Mouse (Mus musculus) CD4-positive, CD25-positive, alpha-beta regulatory T cell, adult 2 months (primary cell): ENCODE results near the gene Bri3.

Source experiments
- DNase-seq: peaks from one replicate; pipeline ENCODE4 v3.0.0-alpha.2; 2012; ENCODE audit warnings: low read depth, low spot score

Gene Bri3

DNA sequence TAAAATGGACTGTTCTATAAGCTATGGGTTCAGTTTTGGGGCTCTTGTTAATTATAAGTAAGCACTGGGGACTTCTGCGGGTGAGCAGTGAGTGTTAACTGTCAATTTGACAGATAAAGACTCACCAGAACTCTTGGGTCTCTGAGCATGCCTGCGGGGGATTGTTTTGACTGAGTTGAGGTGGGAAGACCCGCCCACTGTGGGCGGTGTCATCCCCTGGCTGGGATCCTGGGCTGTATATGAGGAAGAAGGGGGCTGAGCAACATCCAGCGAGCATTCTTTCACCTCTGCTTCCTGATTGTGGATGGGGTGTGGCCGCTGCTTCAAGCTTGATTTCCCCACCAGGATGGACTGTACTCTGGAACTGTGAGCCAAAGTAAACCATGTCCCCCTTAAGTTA is 10.0 kb upstream of the Bri3 start:
- DNase-seq = no peak

DNA sequence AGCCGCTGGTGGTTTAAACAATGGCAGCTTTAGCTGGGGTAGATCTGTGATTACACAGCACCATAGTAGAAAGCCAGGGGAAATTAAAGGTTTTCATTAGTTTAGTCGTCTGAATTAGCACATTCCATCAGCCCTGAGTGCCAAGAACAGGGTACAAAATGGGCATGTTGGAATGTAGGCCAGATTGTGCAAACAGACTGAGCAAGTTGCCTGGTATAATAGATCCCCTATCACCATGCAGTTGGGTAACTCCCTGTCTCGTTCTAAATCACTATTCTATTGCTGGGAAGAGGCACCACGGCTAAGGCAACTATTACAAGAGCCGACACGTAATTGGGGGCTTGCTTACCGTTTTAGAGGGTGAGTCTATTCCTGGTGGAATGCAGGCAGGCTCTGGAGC is 9.5 kb upstream of the Bri3 start:
- no peak for DNase-seq

DNA sequence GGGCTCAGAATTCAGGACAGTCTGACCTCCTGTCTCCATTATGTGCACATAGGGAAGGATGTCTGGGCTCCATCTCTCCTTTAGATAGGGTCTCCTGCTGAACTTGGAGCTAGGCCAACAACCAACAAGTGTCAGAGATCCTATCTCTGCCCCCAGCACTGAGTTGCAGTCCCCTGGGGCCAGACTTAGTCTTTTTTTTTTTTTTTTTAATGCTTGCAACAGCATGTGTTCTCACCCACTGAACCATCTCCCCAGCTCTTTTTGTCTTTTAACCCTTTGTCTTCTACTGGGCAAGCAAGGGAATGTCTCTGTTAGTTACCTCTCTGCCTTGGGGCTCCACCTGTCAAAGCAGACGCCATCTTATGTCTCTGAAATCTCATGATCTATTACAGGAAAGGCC is 5.3 kb upstream of the Bri3 start:
- no peak for DNase-seq

DNA sequence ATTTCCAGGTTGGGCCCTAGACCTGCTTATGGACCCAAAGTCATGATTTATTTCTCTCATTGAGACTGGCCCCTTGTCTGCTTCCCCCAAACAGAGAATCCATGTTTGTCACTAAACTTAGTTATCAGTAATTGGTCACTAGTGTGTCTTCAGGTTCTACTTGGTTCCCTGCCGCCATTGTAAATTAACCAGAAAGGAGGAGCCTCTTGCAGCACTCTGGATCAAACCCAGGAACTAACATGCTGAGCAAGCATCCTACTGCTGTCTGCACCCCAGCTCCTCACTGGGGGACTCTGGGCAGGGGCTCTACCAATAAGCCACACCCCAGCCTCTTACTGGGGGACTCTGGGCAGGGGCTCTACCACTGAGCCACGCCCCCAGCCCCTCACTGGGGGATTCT is 1.4 kb downstream of the Bri3 start:
- no peak for DNase-seq

DNA sequence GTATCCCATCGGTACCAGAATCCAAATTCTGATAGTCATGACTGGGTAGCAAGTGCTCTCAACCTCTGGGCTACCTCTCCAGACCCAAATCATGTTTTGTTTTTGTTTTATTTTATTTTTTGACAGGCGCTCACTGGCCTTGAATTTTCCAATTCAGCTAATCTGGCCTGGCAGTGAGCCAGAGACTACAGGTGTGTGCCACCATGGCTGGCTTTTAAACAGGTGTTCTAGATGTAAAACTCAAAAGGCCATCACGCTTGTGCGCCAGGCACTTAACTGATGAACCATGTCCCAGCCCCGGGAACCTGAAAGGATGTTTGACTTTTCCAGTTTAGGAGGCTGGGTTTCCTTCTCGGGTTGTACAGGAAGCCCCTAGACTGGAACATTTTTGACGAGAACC is 2.4 kb downstream of the Bri3 start:
- DNase-seq = no peak

DNA sequence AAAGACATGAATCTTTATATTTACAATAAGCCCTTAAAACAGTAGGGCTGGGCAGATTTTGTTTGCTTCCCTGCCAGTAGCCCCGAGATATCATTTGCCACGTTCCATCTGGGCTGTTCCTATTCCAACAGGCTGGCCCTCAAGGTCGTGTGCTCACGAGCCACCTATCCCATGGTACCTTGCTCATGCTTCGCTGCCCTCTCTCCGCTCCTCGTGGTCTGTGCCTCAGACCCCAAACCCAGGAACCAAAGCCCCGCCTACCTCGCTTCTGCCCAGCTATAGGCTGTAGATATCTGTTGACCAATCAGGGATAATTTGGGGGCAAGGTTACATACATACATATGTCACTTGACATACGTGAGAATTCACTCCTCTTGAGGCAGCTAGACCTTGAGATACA is 3.1 kb downstream of the Bri3 start:
- DNase-seq = no peak

DNA sequence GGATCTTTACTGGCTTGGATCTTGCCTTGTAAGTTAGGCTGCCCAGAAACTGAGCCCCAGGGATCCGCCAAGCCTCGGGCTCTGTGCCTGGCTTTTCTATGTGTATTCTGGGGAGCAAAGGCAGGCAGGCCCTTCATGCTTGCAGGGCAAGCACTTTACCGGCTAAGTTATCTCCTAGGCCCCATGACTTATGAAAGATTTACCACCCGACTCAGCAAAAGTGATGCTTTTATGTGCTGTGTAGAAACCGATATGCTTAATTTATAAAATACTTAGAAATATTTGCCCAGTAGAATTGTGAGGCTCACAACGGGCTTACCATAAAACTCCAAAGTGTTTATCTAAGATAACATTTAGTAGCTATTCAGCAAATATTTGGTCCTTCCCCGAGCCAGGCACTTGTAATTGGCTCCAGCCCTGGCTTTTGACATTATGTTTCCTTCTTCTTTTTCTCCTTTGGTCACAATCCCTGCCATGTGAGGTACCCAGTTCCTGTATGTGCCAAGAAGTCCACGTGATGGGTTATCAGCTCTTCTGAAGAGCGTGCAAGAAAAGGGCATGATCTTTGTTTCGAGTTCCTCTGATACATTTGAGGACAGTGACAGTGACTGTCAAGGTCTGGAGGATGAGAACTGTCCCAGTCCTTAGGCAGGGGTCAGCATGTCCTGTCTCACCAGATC is 3.8 kb downstream of the Bri3 start:
- DNase-seq = no peak

DNA sequence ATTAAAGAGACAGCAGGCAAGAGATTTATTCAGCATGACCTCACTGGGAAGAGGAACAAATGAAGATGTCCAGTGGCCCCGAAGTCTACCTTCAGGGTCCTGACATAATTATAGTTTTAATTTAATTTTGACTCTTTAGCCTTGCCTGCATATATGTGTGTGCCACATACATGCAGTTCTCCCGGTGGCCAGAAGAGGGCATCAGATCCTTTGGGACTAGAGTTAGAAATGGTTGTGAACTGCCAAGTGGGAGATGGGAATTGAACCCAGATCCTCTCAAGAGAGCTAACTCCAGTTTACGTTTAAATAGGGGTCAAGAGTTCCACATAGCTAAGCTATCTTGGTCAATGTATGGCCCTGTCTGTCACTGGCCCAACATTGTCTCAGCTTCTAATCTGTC is 5.6 kb downstream of the Bri3 start:
- peak; percentile 52 for DNase-seq

DNA sequence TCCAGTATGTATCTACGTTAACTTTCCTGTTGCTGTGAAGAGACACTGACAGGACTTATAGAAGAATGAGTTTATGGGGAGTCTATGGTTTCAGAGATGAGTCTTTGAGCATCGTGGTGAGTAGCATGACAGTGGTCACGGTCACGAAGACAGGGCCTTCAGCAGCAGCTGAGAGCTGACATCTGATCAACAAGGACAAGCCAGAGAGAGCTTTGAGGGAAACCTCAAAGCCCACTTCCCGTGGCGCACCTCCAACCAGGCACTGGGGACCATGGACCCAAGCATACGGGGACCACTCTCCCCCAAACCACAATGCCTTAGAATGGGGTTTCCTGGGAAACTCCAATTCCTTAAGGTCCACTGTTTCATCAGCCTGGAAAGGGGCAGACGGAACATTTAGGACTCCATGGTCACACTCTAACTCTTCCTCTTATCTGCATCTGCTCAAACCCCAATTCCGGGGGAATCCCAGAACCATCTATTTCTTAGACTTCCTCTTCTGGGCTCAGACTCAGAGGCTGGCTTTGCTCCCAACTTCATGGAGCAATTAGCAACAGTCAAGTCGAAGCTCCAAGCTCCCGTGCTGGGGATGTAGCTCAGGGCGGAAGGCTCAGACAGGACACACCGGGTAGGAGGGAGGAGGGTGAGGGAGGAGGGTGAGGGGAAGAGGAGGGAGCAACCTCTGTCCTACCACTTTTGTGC is 7.8 kb downstream of the Bri3 start:
- no peak for DNase-seq

DNA sequence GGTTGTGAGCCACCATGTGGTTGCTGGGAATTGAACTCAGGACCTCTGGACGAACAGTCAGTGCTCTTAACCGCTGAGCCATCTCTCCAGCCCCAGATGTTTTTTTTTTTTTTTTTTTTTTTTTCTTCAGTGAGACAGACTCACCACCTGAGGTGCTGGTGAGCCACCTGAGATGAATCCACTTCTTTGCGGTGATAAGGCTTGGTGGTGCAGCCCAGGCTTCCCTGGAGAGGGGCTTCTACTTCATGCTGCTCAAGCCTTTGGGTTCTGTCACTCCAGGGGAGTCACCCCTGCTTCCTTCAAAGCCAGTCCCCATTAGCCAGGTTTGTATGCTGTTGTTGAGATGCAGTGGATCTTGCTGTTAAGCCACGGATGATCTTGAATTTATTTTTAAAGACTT is 9.0 kb downstream of the Bri3 start:
- peak; percentile 65 for DNase-seq

DNA sequence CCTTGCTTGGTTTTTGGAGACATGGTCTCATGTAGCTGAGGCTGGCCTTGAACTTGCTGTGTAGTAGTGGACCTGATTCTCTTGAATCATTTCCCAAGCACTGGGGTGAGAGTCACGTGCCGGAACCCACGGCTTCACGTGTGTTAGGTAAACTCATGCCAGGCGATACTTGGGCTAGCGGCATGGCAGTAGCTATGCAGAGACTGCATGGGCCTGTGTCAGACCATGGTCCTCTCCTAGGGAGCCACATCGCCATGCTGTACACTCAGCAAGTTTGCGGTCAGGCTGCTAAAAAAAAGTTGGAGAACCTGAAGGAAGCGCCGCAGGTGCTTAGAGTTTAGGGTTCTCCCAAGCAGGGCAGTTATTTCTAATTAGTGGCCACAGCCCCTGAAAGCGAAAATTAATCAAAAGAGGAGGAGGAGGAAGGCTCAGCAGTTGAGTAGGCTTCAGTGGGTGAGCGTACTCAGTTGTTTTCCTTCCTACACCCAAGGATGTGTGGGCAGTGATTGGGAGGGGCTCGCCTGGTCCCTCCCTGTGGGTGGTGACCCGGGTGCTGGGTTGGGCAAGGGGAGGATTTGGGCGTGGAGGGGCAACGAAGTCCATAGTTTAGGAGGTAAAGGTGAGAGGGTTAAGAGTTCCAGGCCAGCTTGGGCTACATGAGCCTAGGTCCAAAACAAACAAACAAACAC is 10.0 kb downstream of the Bri3 start:
- DNase-seq = peak; percentile 66

DNA sequence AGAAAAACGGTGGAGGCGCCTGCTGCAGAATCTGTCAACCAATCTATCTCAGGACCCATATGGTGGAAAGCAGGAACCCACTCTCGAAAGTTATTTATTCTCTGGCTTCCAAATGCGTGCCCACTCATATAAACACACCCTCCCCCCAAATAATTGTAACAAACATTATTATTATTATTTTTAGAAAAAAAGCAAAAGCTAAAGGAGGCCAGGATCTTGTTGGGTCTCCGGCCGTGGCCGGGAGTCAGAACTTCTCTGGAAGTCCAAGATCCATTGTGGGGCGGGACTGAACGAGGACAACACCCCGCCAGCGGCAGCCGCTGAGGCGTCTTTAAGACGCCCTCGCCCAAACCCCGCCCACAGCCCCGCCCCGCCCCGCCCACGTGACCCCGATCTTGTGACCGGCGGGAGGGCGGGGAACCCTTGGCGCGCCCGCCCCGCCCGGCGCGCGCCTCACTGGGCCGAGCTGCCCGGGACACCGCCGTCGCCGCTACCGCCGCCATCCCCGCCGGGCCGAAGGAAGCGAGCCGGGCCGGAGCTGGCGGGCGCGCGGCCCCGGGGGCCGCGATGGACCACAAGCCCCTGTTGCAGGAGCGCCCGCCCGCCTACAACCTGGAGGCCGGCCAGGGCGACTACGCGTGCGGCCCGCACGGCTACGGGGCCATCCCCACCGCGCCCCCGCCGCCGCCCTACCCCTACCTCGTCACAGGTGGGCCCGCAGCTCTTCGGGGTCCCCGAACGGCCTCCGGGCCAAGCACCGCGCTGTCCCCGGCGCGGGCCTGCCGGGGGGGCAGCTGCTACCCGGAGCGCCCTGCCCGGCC is 10.8 kb downstream of the Bri3 start:
- peak; percentile 93 for DNase-seq

DNA sequence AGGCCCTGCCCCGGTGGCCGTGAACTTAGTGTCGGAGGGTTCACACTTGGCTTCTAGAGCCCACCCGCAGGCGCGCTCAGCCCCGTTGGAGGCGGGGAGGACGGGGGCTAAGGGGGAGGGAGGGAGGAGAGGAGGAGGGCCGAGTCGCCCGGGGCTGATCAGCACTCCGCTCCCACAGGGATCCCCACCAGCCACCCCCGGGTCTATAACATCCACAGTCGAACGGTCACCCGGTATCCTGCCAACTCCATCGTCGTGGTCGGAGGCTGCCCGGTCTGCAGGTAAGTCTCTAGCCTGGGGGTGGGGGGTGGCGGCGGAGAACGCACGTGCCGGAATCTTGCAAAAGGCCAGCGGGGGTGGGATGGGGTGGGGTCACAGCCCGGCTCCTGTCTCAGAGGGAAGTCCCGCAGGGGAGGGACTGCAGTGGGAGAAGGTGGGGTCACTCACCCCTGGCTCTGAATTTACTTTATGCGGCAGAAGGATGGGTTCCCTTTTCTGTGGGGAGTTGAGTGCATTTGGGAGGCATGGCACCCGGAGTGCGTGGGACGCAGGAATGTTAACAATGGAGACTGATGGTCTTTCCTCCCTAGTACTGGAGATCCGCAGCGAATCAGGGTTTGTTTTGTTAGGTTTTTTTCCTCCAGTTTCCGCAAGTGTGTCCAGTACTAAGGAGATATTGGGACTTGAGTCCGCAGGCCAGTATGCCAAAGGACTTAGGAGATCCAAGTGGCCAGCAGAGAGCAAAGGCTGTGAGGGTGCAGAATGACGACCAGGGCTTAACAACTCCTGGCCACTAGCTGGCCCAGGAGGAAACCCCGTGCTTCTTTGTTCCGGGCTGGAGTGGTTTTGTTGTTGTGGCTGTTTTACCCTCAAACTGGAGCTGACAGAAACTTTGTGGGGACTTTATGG is 11.6 kb downstream of the Bri3 start:
- peak; percentile 63 for DNase-seq

DNA sequence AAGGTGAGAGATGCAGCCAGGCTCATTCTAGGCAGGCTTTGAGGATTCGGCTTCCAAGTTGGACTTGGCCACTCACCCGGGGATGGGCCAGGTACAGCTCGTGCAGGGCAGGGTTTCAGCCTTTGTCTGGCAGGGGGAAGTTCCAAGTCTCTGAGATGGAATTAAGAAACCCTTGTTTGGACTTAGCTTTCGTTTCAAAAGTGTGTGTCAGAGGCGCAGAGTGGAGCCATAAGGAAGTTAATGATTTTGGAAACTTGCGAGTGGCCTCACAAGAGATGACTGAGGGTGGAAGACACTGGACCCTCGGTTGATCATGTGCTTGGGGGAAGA is 12.3 kb downstream of the Bri3 start:
- DNase-seq = no peak

DNA sequence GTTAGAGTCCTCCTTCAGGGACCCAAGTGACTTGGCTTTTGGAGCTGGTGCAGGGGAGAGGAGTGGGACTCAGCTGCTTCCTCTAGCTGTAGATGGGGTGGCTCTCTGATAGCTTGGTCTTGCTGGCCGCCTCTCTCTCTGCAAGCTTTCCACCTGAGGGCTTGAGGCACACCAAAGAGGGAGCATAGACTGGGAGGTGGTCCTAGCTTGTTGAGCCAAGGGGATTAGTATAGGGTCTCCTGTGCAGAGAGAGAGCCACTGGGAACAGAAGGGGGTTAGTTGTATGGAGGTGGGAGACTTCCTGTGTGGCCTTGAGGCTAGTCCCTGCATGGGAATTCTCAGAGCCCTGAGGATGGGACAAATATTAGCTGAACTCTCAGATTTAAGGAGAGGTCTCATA is 12.7 kb downstream of the Bri3 start:
- no peak for DNase-seq

DNA sequence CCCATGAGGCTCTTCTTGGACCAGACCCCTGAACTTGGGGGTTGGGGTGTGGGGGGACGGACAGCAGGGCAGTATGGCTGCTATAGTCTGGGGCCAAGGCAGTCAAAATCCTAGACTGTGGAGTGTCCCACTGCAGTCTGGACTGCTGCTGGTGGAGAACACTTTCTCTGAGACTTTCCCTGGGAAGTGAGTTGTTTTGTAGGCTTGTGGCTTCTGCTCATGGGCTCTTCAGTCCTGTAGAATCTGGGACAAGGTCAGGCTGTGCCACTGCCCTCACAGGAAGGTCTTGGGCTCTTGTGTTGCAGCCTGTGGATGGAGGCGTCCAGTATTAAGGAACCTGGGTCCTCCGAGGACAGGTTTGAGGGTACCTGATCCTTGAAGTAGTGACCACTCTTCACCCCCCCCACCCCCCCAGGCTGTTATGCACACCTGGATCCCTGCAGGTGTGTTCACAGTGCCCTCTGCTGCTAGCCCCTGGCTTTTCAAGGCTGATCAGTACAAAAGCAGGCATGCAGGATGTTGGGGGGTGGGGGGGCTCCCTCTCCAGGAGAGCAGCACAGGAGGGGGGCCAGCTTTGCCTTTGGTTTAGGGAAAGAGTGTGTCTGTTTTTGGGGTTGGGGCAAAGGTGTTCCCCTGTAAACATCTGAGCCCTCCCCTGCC is 13.3 kb downstream of the Bri3 start:
- DNase-seq = peak; percentile 29

DNA sequence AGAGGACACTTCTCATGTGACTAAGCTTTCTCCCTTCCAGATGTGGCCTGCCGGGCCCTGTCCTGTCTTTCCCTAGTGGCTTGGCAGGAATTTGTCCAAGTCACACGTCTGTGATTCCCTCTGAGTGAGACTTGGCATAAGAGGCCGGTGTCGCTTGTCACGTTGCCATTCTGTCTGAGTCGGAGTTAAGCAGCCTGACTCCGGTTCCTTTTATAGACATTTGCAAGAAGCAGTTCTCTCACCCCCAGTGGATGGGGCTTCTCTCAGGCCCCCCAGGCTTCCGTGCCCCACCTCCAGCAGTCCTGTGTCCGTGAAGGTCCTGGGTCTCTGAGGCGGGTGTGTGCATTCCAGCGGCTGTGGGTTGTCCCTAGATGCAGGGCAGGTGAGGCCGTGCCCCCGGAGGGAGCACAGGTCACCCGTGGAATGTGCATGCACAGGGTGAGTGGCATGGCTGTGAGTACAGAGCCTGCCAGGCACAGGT is 13.9 kb downstream of the Bri3 start:
- no peak for DNase-seq

DNA sequence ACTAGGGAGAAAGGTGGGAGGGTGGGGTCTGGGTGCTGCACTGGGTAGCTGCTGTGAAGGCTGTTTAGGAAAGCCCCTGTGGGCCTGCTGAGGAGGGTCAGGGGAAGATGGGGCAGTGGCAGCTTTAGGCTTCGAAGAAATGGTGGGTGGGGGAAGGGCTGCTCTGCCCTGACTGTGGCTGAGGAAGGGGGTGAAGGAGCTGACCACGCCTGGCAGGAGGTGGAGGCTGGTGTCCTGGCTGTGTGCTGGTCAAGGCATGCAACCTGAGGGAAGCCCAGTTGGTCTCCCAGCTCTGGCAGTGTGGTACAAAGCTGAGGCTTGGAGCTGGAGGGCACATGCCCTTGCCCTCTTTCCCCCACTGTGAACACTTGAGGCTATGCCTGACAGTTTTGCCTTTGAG is 14.4 kb downstream of the Bri3 start:
- no peak for DNase-seq

DNA sequence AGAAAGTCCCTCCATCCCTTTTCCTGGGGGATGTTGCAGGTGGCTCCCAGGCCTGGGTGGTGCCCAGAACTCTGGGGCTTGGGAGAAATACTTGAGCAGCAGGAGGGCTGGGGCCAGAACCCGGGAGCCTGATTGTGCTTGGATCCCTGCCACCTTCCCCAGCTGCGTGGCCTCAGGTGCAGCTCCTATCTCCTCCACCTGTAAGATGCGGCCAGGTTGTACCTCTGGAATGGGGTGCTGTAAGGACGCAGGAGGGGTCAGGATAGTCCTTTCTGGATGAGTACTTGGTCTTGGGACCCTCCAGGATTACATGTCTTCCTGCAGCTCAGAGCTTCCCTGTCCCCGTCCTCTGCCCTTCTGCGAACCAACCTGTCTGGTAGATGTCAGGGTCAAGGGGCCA is 15.0 kb downstream of the Bri3 start:
- DNase-seq = no peak

DNA sequence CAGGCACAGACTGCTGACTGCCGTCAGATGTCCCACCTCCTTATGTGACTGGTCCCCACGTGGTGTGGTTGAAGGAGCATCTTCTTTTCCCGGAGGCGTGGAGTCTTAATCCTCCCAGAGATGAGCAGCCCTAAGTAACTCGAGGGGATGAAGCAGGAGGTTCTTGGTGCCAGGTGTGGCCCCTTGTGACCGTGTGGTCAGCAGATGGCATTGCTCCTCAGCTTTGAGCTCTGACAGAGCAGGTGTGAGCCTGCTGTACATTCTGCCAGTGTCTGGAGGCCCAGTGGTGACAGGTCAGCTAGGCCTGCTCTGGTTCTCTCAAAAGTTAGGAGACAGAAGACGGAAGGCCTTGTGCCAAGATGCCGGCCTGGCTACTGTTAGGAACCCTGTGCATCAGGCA is 16.2 kb downstream of the Bri3 start:
- no peak for DNase-seq

DNA sequence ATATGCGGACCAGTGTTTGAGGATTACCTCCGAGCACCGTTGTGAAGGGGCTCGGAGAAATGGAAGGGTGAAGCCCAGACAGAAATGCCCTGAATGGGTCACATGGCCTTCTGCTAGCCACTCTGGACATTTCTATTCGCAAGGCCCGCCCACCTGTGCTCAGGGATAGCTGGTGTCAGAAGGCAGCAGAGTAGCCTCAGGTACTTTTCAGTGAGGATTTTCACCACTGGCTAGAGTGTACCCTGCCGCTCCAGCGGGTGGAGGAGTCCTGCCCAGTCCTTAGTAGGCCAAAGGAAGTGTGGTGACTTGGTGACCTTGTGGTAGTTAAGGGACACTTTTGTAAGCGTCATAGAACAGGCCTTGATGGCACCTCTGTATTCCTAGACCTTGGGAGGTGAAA is 17.1 kb downstream of the Bri3 start:
- no peak for DNase-seq
